Mouse (Mus musculus): Measurements from ENCODE around the gene Cdc5l. TPM values are rescaled to one million over a fixed set of nuclear protein-coding genes. Genes with fewer than 3 reads are reported as not detected.
"Not testable (repeated sequence)": the region's sequence is repeated elsewhere in the genome, so short reads cannot be mapped to it uniquely, and the experiment has no call there.

The Cdc5l gene
- polyA plus RNA-seq, 1 experiment, result 137 TPM

GRCm38 (mm10) chr17:45459062-45459461, 25.5 kb upstream of the Cdc5l start:
- peaks cover 7% of the 10 kb centered on the region for H3K4me1 ChIP-seq (ENCODE audit: control insufficient read depth, insufficient read depth, low read length)
- H3K9ac ChIP-seq (ENCODE audit: low read depth, poor library complexity, severe bottlenecking), result peak overlapping the region; percentile 41
- H3K4me3 ChIP-seq (ENCODE audit: low read depth, low read length), result peak overlapping the region; percentile 21

GRCm38 (mm10) chr17:45458516-45458915, 25.0 kb upstream of the Cdc5l start:
- Histone ChIP-seq H3K4me3 (ENCODE audit: low read depth, low read length) (peak overlapping the region; percentile 36), H3K27me3 (ENCODE audit: control insufficient read depth, insufficient read depth, low read length, poor library complexity, severe bottlenecking) (no peaks in the 10 kb centered on the region), H3K9me3 (replicated peaks; ENCODE audit: control insufficient read depth, insufficient read depth, low read length, poor library complexity, severe bottlenecking) (no peaks in the 10 kb centered on the region), H3K36me3 (ENCODE audit: control insufficient read depth, insufficient read depth, low read length, poor library complexity, severe bottlenecking) (no peaks in the 10 kb centered on the region), H3K27ac (ENCODE audit: insufficient read depth, low read length) (peak overlapping the region; percentile 97), H3K4me1 (ENCODE audit: control insufficient read depth, insufficient read depth, low read length) (peaks cover 10% of the 10 kb centered on the region), H3K9ac (ENCODE audit: low read depth, poor library complexity, severe bottlenecking) (peak overlapping the region; percentile 41)
- TF ChIP-seq EP300 (IDR thresholded peaks at IDR 0.05; ENCODE audit: insufficient read depth, low read depth, low read length) (no peak), POLR2A (IDR thresholded peaks at IDR 0.05; ENCODE audit: insufficient read depth, low read length) (no peak), CTCF (IDR thresholded peaks at IDR 0.05; ENCODE audit: low read depth, low read length) (no peak)

More at GRCm38 (mm10) chr17:45459062-45459461, 25.5 kb upstream of the Cdc5l start:
- no peaks in the 10 kb centered on the region for H3K27me3 ChIP-seq (ENCODE audit: control insufficient read depth, insufficient read depth, low read length, poor library complexity, severe bottlenecking)
- TF ChIP-seq EP300 (IDR thresholded peaks at IDR 0.05; ENCODE audit: insufficient read depth, low read depth, low read length), result peak; percentile 93
- TF ChIP-seq POLR2A (IDR thresholded peaks at IDR 0.05; ENCODE audit: insufficient read depth, low read length), result no peak
- no peak for TF ChIP-seq CTCF (IDR thresholded peaks at IDR 0.05; ENCODE audit: low read depth, low read length)
- H3K36me3 ChIP-seq (ENCODE audit: control insufficient read depth, insufficient read depth, low read length, poor library complexity, severe bottlenecking), result no peaks in the 10 kb centered on the region
- no peaks in the 10 kb centered on the region for H3K9me3 ChIP-seq (replicated peaks; ENCODE audit: control insufficient read depth, insufficient read depth, low read length, poor library complexity, severe bottlenecking)
- H3K27ac ChIP-seq (ENCODE audit: insufficient read depth, low read length), result peak overlapping the region; percentile 98

GRCm38 (mm10) chr17:45457487-45457886, 23.9 kb upstream of the Cdc5l start:
- Histone ChIP-seq H3K4me1 (ENCODE audit: control insufficient read depth, insufficient read depth, low read length) (peaks cover 10% of the 10 kb centered on the region), H3K36me3 (ENCODE audit: control insufficient read depth, insufficient read depth, low read length, poor library complexity, severe bottlenecking) (no peaks in the 10 kb centered on the region), H3K27me3 (ENCODE audit: control insufficient read depth, insufficient read depth, low read length, poor library complexity, severe bottlenecking) (no peaks in the 10 kb centered on the region), H3K27ac (ENCODE audit: insufficient read depth, low read length) (peak overlapping the region; percentile 97), H3K9me3 (replicated peaks; ENCODE audit: control insufficient read depth, insufficient read depth, low read length, poor library complexity, severe bottlenecking) (no peaks in the 10 kb centered on the region), H3K9ac (ENCODE audit: low read depth, poor library complexity, severe bottlenecking) (peak overlapping the region; percentile 41), H3K4me3 (ENCODE audit: low read depth, low read length) (peak overlapping the region; percentile 31; the same call in 1 of the 2 replicates)
- TF ChIP-seq POLR2A (IDR thresholded peaks at IDR 0.05; ENCODE audit: insufficient read depth, low read length), result no peak
- peak; percentile 40 for TF ChIP-seq CTCF (IDR thresholded peaks at IDR 0.05; ENCODE audit: low read depth, low read length)
- 0 out of 2 replicates have a peak, but pooled peaks have one; percentile 47 for TF ChIP-seq EP300 (IDR thresholded peaks at IDR 0.05; ENCODE audit: insufficient read depth, low read depth, low read length)

- H3K27me3 ChIP-seq (ENCODE audit: control insufficient read depth, insufficient read depth, low read length, poor library complexity, severe bottlenecking), result no peaks in the 10 kb centered on the region
- peak overlapping the region; percentile 97 for H3K27ac ChIP-seq (ENCODE audit: insufficient read depth, low read length)
- no peak for TF ChIP-seq CTCF (IDR thresholded peaks at IDR 0.05; ENCODE audit: low read depth, low read length)
- TF ChIP-seq EP300 (IDR thresholded peaks at IDR 0.05; ENCODE audit: insufficient read depth, low read depth, low read length), result peak; percentile 99
- H3K9me3 ChIP-seq (replicated peaks; ENCODE audit: control insufficient read depth, insufficient read depth, low read length, poor library complexity, severe bottlenecking), result no peaks in the 10 kb centered on the region
- peak overlapping the region; percentile 48 for H3K4me3 ChIP-seq (ENCODE audit: low read depth, low read length)
- peaks cover 10% of the 10 kb centered on the region for H3K4me1 ChIP-seq (ENCODE audit: control insufficient read depth, insufficient read depth, low read length)
- H3K36me3 ChIP-seq (ENCODE audit: control insufficient read depth, insufficient read depth, low read length, poor library complexity, severe bottlenecking), result no peaks in the 10 kb centered on the region
- H3K9ac ChIP-seq (ENCODE audit: low read depth, poor library complexity, severe bottlenecking), result peak overlapping the region; percentile 41
Measured at GRCm38 (mm10) chr17:45456260-45457152, 23.0 kb upstream of the Cdc5l start.

- H3K27ac ChIP-seq (ENCODE audit: insufficient read depth, low read length), result peak overlapping the region; percentile 97
- H3K4me1 ChIP-seq (ENCODE audit: control insufficient read depth, insufficient read depth, low read length), result peaks cover 10% of the 10 kb centered on the region
- not testable (repeated sequence) for H3K27me3 ChIP-seq (ENCODE audit: control insufficient read depth, insufficient read depth, low read length, poor library complexity, severe bottlenecking); H3K36me3 ChIP-seq (ENCODE audit: control insufficient read depth, insufficient read depth, low read length, poor library complexity, severe bottlenecking); H3K9me3 ChIP-seq (replicated peaks; ENCODE audit: control insufficient read depth, insufficient read depth, low read length, poor library complexity, severe bottlenecking)
- H3K9ac ChIP-seq (ENCODE audit: low read depth, poor library complexity, severe bottlenecking), result peak overlapping the region; percentile 41
- H3K4me3 ChIP-seq (ENCODE audit: low read depth, low read length), result peak overlapping the region; percentile 31; the same call in 1 of the 2 replicates
Measured at GRCm38 (mm10) chr17:45455783-45456182, 22.2 kb upstream of the Cdc5l start.

- peak overlapping the region; percentile 48 for H3K9ac ChIP-seq (ENCODE audit: low read depth, poor library complexity, severe bottlenecking)
- peaks cover 12% of the 10 kb centered on the region for H3K4me1 ChIP-seq (ENCODE audit: control insufficient read depth, insufficient read depth, low read length)
- peak overlapping the region; percentile 98 for H3K27ac ChIP-seq (ENCODE audit: insufficient read depth, low read length)
- H3K36me3 ChIP-seq (ENCODE audit: control insufficient read depth, insufficient read depth, low read length, poor library complexity, severe bottlenecking), result no peaks in the 10 kb centered on the region
- H3K4me3 ChIP-seq (ENCODE audit: low read depth, low read length), result no peak overlapping the region
- TF ChIP-seq CTCF (IDR thresholded peaks at IDR 0.05; ENCODE audit: low read depth, low read length), result no peak
- no peak for TF ChIP-seq POLR2A (IDR thresholded peaks at IDR 0.05; ENCODE audit: insufficient read depth, low read length)
- H3K27me3 ChIP-seq (ENCODE audit: control insufficient read depth, insufficient read depth, low read length, poor library complexity, severe bottlenecking), result no peaks in the 10 kb centered on the region
- no peaks in the 10 kb centered on the region for H3K9me3 ChIP-seq (replicated peaks; ENCODE audit: control insufficient read depth, insufficient read depth, low read length, poor library complexity, severe bottlenecking)
Measured at GRCm38 (mm10) chr17:45454794-45455193, 21.3 kb upstream of the Cdc5l start.
